Mouse (Mus musculus) limb, embryonic 14.5 days (tissue): ENCODE measurements around the gene Zbed4. TPM values are rescaled to one million over a fixed set of nuclear protein-coding genes. Genes with fewer than 3 reads are reported as not detected.

ENCODE experiments used
- ATAC-seq: fragments of 200-750 bp; cut with Nextera tagmentation; 2 replicates; pipeline ENCODE4 v1.8.0; 2017; ENCODE audit warnings: low read depth, moderate number of reproducible peaks, moderate TSS enrichment; ENCODE audit not compliant: low FRiP score
- DNase-seq: peaks from one replicate; pipeline ENCODE4 v3.0.0-alpha.2; 2015; ENCODE audit warnings: low spot score
- H3K27ac ChIP-seq: fragments of 300-500 bp; sonication (generic); replicated peaks from 2 replicates; pipeline ENCODE4 v1.5.1; 2014; ENCODE audit warnings: low read depth, mild to moderate bottlenecking, low read length, moderate library complexity, mixed read lengths
- H3K27me3 ChIP-seq: fragments of 300-500 bp; sonication (generic); 2 replicates; pipeline ENCODE4 v1.6.1; 2014; ENCODE audit warnings: low read length, mixed read lengths; ENCODE audit not compliant: control insufficient read depth, insufficient read depth
- H3K36me3 ChIP-seq: fragments of 300-500 bp; sonication (generic); 2 replicates; pipeline ENCODE4 v1.6.1; 2014; ENCODE audit warnings: mild to moderate bottlenecking, low read length, moderate library complexity, mixed read lengths; ENCODE audit not compliant: control insufficient read depth, insufficient read depth
- H3K4me1 ChIP-seq: fragments of 300-500 bp; sonication (generic); 2 replicates; pipeline ENCODE4 v1.6.1; 2014; ENCODE audit warnings: antibody characterized with exemption, low read length, mixed read lengths; ENCODE audit not compliant: control insufficient read depth, insufficient read depth
- H3K4me2 ChIP-seq: fragments of 300-500 bp; sonication (generic); replicated peaks from 2 replicates; pipeline ENCODE4 v1.6.1; 2014; ENCODE audit warnings: low read depth, mild to moderate bottlenecking, low read length, moderate library complexity; ENCODE audit not compliant: severe bottlenecking
- H3K4me3 ChIP-seq: fragments of 300-500 bp; sonication (generic); replicated peaks from 2 replicates; pipeline ENCODE4 v1.5.1; 2014; ENCODE audit warnings: low read length
- H3K9ac ChIP-seq: fragments of 300-500 bp; sonication (generic); 2 replicates; pipeline ENCODE4 v1.6.1; 2014; ENCODE audit warnings: mild to moderate bottlenecking, low read depth, low read length, moderate library complexity; ENCODE audit not compliant: severe bottlenecking
- H3K9me3 ChIP-seq: fragments of 300-500 bp; sonication (generic); 2 replicates; pipeline ENCODE4 v1.6.1; 2016; ENCODE audit warnings: low read length; ENCODE audit not compliant: control insufficient read depth
- POLR2A ChIP-seq: fragments of 200-500 bp; IDR thresholded peaks from 2 replicates; pipeline ENCODE4 v1.8.0; 2012; ENCODE audit warnings: inconsistent platforms, mild to moderate bottlenecking, moderate library complexity, borderline replicate concordance; ENCODE audit not compliant: insufficient read depth, insufficient read length; ENCODE audit errors: extremely low read depth
- WGBS: fragments of 180-500 bp; shearing (Covaris S2); extraction: QIAGEN DNeasy Blood & Tissue Kit; methylation state at CpG from one replicate; pipeline ENCODE4 v1.1.7; 2014; 5-methylcytosine and 5-hydroxymethylcytosine counted together
- polyA plus RNA-seq, 2 experiments: library from polyadenylated mRNA; depleted of rRNA in 1 of 2; stranded (reverse) in 1 of 2; unstranded in 1 of 2; fragments of >200 nt; fragmentation: Nextera tagmentation in 1 of 2; extraction: Ambion mirVana in 1 of 2; gene quantifications; 2 replicates each; pipeline versions ENCODE4 v1.2.1 to v1.2.3; 2012 to 2014

Gene Zbed4
- polyA plus RNA-seq, 2 experiments = 12.4 to 14.9 TPM

DNA sequence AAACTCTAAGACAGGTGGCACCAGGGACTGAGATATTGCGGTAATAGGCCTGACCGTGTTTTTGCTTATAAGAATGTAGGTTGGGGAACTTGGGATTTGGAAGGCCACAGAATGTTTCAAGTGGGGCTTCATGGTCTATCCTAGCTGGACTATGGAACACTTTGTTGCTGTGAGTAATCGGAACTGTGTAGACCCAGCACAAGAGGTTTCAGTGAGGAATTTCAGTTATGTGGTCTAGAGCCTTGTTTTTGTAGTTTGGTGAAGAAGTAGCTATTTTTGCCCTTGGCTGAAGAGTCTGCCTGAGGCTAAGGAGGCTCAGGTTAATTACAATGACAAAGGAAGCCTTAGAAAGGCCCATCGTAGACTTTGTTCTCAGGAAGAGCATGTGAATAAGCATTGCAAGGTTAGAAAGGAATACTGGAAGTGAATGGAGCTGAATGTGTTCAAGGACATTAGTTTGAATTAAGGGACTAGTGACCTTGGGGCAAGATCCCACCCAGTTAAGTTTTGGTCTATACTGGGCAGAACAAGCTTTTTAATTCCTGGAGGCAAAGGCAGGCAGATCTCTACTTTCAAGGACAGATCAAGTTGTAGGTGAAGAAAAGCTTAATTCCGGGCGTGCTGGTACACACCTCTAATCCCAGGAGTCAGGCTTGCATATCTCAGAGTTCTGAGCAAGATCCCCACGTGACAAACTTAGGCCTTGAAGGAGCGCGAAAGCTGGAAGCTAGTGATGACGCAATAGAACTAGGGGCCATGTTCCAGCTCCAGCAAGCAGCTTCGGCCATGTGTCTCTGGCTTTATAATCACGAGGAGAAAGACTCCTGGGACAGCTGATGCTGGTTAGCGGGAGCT lies 42.6 kb upstream of the Zbed4 start:
- Histone ChIP-seq H3K27ac (no peak overlapping the region), H3K4me3 (no peak overlapping the region), H3K4me2 (no peak overlapping the region), H3K9ac (no peak overlapping the region), H3K4me1 (no peaks in the 10 kb centered on the region), H3K36me3 (peaks cover 99% of the 10 kb centered on the region), H3K9me3 (no peaks in the 10 kb centered on the region), H3K27me3 (no peaks in the 10 kb centered on the region)
- ATAC-seq = no peak
- no peak for DNase-seq
- TF ChIP-seq POLR2A = no peak
- 87% methylated on average over 13 of the region's 13 CpGs for WGBS

DNA sequence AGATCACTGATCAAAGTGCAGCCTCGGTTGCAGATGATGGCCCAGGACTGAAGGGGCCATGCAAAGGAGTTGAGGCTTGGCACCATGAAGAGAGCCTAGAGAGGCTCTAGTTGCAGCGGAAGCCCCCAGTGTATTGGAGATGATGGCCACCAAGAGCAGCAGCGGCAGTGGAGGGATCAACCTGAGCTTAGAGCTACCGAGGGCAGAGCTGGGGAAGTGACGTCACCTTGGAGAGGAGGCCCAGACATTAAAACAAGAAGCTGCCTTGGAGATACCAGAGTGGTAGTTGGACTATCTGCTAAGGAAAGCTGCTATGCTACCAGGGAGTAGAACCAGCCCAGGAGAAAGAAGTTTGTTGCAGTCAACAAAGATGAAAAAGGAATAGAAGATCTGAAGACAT lies 41.6 kb upstream of the Zbed4 start:
- ATAC-seq (no peak), DNase-seq (no peak)
- peaks cover 100% of the 10 kb centered on the region for H3K36me3 ChIP-seq
- no peak overlapping the region for H3K4me3 ChIP-seq
- no peaks in the 10 kb centered on the region for H3K4me1 ChIP-seq
- no peaks in the 10 kb centered on the region for H3K9me3 ChIP-seq
- no peak overlapping the region for H3K27ac ChIP-seq
- TF ChIP-seq POLR2A = no peak
- WGBS = 87% methylated on average over 5 of the region's 5 CpGs
- no peak overlapping the region for H3K9ac ChIP-seq
- H3K27me3 ChIP-seq = no peaks in the 10 kb centered on the region
- H3K4me2 ChIP-seq = no peak overlapping the region

DNA sequence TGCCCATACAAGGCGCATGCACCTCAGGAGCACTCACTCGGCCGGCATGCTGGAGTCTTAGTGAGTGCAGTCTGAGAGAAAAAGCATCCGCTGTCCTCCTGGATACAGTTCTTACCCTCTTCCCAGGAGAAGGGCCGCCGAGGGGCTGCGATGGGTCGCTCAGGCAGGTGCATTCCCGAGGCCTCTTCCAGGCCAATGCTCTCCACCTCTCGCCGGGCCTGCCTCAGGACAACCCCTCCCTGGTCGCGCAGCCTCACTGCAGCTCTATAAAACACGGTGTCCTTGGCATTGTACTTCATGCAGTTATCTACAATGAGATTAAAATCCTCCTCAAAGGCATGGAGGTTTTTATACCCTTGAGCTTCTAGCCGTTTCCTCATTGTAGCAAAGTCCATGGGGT lies 39.0 kb upstream of the Zbed4 start:
- Histone ChIP-seq H3K36me3 (peaks cover 100% of the 10 kb centered on the region), H3K9me3 (no peaks in the 10 kb centered on the region), H3K4me3 (no peak overlapping the region), H3K9ac (no peak overlapping the region), H3K4me1 (no peaks in the 10 kb centered on the region), H3K27me3 (no peaks in the 10 kb centered on the region), H3K4me2 (no peak overlapping the region), H3K27ac (no peak overlapping the region)
- DNase-seq (no peak), ATAC-seq (no peak)
- no peak for TF ChIP-seq POLR2A
- 93% methylated on average over 15 of the region's 15 CpGs for WGBS

DNA sequence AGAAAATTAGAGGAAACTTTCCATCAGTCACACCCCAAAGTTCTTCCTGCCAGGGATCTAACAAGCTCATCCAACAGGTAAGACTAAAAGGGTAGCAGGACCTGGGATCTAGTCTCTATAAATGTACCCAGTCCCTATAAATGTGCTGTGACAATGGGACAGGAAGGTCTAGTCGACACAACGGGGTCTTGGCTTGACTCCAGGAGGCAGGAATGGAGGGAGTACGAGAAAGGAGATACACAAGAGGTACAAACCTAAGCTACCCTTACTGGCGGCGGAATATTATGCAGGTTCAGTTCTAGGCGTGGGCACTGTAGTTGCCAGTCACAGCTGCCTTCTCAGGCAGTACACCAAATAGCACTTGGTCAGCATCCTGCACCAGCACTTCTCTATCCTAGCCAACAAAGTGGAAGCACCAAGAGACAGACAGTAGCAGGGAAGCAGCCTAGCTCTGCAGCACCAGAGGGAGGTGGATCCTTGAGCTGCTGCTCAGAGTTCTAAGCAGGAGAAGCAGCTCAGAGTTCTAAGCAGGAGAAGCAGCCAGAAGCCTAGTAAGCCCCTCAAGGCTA lies 37.4 kb upstream of the Zbed4 start:
- Histone ChIP-seq H3K9ac (no peak overlapping the region), H3K36me3 (peaks cover 99% of the 10 kb centered on the region), H3K27ac (no peak overlapping the region), H3K27me3 (no peaks in the 10 kb centered on the region), H3K4me2 (no peak overlapping the region), H3K4me3 (no peak overlapping the region), H3K9me3 (no peaks in the 10 kb centered on the region), H3K4me1 (no peaks in the 10 kb centered on the region)
- no peak for TF ChIP-seq POLR2A
- no peak for DNase-seq
- ATAC-seq = no peak
- WGBS = 85% methylated on average over 6 of the region's 6 CpGs

DNA sequence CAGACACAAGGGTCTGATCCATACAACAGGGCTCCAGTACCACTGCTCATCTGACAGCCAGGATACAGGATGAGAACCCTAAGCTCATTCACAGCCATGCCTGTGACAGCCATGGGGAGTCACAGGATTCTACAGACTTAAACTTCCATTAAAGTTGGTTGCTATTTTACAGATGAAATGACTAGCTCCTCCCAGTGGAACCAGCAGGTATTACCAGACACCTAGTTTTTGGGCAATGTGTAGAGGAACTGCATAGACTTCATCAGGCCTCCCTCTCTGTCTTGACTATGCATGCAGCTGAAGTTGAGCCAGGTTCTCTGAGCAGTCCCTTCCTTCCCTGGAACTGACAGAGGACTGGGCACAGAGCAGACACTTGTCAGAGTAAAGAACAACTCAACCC lies 35.1 kb upstream of the Zbed4 start:
- Histone ChIP-seq H3K27ac (no peak overlapping the region), H3K9me3 (no peaks in the 10 kb centered on the region), H3K4me1 (no peaks in the 10 kb centered on the region), H3K9ac (no peak overlapping the region), H3K36me3 (peaks cover 93% of the 10 kb centered on the region), H3K4me2 (no peak overlapping the region), H3K27me3 (no peaks in the 10 kb centered on the region), H3K4me3 (no peak overlapping the region)
- TF ChIP-seq POLR2A = no peak
- ATAC-seq (no peak), DNase-seq (peak; percentile 23)
